Mouse (Mus musculus) 3T3-L1 (cell line): ENCODE results near the gene Hist1h1c.
A peak's percentile ranks its signal among the peaks of the same experiment; 100 is the strongest.
"Not testable (repeated sequence)": the region's sequence is repeated elsewhere in the genome, so short reads cannot be mapped to it uniquely, and the experiment has no call there.

Experiments
- DNase-seq: peaks from one replicate; pipeline ENCODE4 v3.0.0-alpha.2; 2015; ENCODE audit warnings: low read depth, low spot score

The Hist1h1c gene

GRCm38 (mm10) chr13:23760972-23761864, 22.6 kb downstream of the Hist1h1c start, which contains the start of gene Hist1h4a:
Gene Hist1h4a, minus strand, starts transcription at chr13:23761230.
- DNase-seq = peak; percentile 95

- DNase-seq = peak; percentile 85
Observed at GRCm38 (mm10) chr13:23761871-23762821, 23.5 kb downstream of the Hist1h1c start, which contains the start of gene Hist1h3a. Gene Hist1h3a, minus strand, starts transcription at chr13:23762386.

GRCm38 (mm10) chr13:23763242-23763585, 24.6 kb downstream of the Hist1h1c start:
- DNase-seq = no peak

- peak; percentile 59 for DNase-seq
Observed at GRCm38 (mm10) chr13:23763586-23764323, 25.1 kb downstream of the Hist1h1c start, which contains the start of gene Hist1h1a. Gene Hist1h1a, plus strand, starts transcription at chr13:23763666.

- no peak for DNase-seq
Observed at GRCm38 (mm10) chr13:23764324-23765171, 25.9 kb downstream of the Hist1h1c start.

GRCm38 (mm10) chr13:23765172-23765513, 26.5 kb downstream of the Hist1h1c start:
- no peak for DNase-seq

GRCm38 (mm10) chr13:23766772-23767171, 28.2 kb downstream of the Hist1h1c start:
- no peak for DNase-seq

- DNase-seq = no peak
Observed at GRCm38 (mm10) chr13:23768834-23769397, 30.3 kb downstream of the Hist1h1c start.

- not testable (repeated sequence) for DNase-seq
Observed at GRCm38 (mm10) chr13:23769613-23770012, 31.0 kb downstream of the Hist1h1c start, which contains the start of gene Trim38. Gene Trim38, plus strand, starts transcription at chr13:23769913.

- DNase-seq = no peak
Observed at GRCm38 (mm10) chr13:23772561-23773313, 34.1 kb downstream of the Hist1h1c start.

GRCm38 (mm10) chr13:23778339-23778738, 39.7 kb downstream of the Hist1h1c start:
- no peak for DNase-seq

GRCm38 (mm10) chr13:23779025-23779424, 40.4 kb downstream of the Hist1h1c start:
- DNase-seq = no peak
